Mouse (Mus musculus) layer of hippocampus, postnatal 25 days (tissue): ENCODE results near the gene Gli2. TPM values are rescaled to one million over a fixed set of nuclear protein-coding genes. Genes with fewer than 3 reads are reported as not detected.
A peak's percentile ranks its signal among the peaks of the same experiment; 100 is the strongest.

ENCODE experiments used
- DNase-seq, 2 experiments: peaks; one replicate each; pipeline ENCODE4 v3.0.0; 2022; ENCODE audit warnings: mixed read lengths in 2 of 2, low spot score in 1 of 2; ENCODE audit errors: extremely low spot score in 1 of 2
- total RNA-seq, 2 experiments: library from RNA; stranded (reverse); gene quantifications; 2 replicates each; pipeline ENCODE4 v1.2.3; 2021

Gene Gli2
- total RNA-seq, 2 experiments from 2014 or later, result 3.4 to 4.1 TPM

- DNase-seq, result no peak
These were observed 49.5 kb downstream of the Gli2 start for GRCm38 (mm10) chr1:119003852-119004398.

GRCm38 (mm10) chr1:119001454-119002034 is 51.9 kb downstream of the Gli2 start:
- no peak for DNase-seq

GRCm38 (mm10) chr1:118994482-118995105 is 58.8 kb downstream of the Gli2 start:
- DNase-seq, result no peak

GRCm38 (mm10) chr1:118993775-118994174 is 59.6 kb downstream of the Gli2 start:
- DNase-seq, result no peak

- no peak for DNase-seq
These were observed 65.1 kb downstream of the Gli2 start for GRCm38 (mm10) chr1:118988331-118988730.

GRCm38 (mm10) chr1:118987538-118987937 is 65.9 kb downstream of the Gli2 start:
- DNase-seq, result no peak

- no peak for DNase-seq
These were observed 70.0 kb downstream of the Gli2 start for GRCm38 (mm10) chr1:118983389-118983788.

GRCm38 (mm10) chr1:118982805-118983211 is 70.6 kb downstream of the Gli2 start:
- no peak for DNase-seq

GRCm38 (mm10) chr1:118981943-118982804 is 71.2 kb downstream of the Gli2 start:
- peak; percentile 28 to 47 for DNase-seq

- DNase-seq, result no peak
These were observed 72.8 kb downstream of the Gli2 start for GRCm38 (mm10) chr1:118980636-118981035.

GRCm38 (mm10) chr1:118976596-118976995 is 76.8 kb downstream of the Gli2 start:
- peak in 1 of 2 experiments; percentile 33 for DNase-seq

- DNase-seq, result no peak
These were observed 78.0 kb downstream of the Gli2 start for GRCm38 (mm10) chr1:118975376-118975775.

GRCm38 (mm10) chr1:118970068-118970467 is 83.4 kb downstream of the Gli2 start:
- DNase-seq, result no peak

- no peak for DNase-seq
These were observed 84.0 kb downstream of the Gli2 start for GRCm38 (mm10) chr1:118969409-118969808.

- no peak for DNase-seq
These were observed 84.7 kb downstream of the Gli2 start for GRCm38 (mm10) chr1:118968661-118969179.

- no peak for DNase-seq
These were observed 85.4 kb downstream of the Gli2 start for GRCm38 (mm10) chr1:118967976-118968375.

- DNase-seq, result no peak
These were observed 86.1 kb downstream of the Gli2 start for GRCm38 (mm10) chr1:118967281-118967680.

- no peak for DNase-seq
These were observed 94.8 kb downstream of the Gli2 start for GRCm38 (mm10) chr1:118958644-118959043.

- DNase-seq, result no peak
These were observed 97.6 kb downstream of the Gli2 start for GRCm38 (mm10) chr1:118955791-118956190.

- peak; percentile 17 to 39 for DNase-seq
These were observed 98.8 kb downstream of the Gli2 start for GRCm38 (mm10) chr1:118954434-118955301.
